Comparison of ENCODE assay signal across 8 mouse cellular contexts in genomic region chrX:6577001-6577400, GRCm38 (mm10).
DNase-seq lines count a peak whose midpoint lies in the region; ATAC-seq and TF ChIP-seq lines count a peak whose summit lies in the region.

No protein-coding gene starts in this region.

- WGBS in embryonic facial prominence, embryonic 14.5 days = 54% methylated on average over 7 of the region's 7 CpGs
- whole genome bisulfite sequencing in lung, postnatal 0 days = 25% methylated on average over 7 of the region's 7 CpGs

- no peak overlapping the region for H3K9ac ChIP-seq in embryonic facial prominence, embryonic 14.5 days (ENCODE audit: low read depth, low read length)
- H3K9ac ChIP-seq in lung, postnatal 0 days (replicated peaks; ENCODE audit: low read depth) = no peak overlapping the region

- no peak overlapping the region for H3K4me3 ChIP-seq in embryonic facial prominence, embryonic 14.5 days (ENCODE audit: low read depth, low read length)
- peak overlapping the region; percentile 23 for H3K4me3 ChIP-seq in lung, postnatal 0 days (ENCODE audit: low read depth, low read length)

- H3K4me2 ChIP-seq in embryonic facial prominence, embryonic 14.5 days (ENCODE audit: low read depth, low read length) = no peak overlapping the region
- 0 out of 2 replicates have a peak overlapping the region, but pooled peaks have one; percentile 2 for H3K4me2 ChIP-seq in lung, postnatal 0 days (replicated peaks; ENCODE audit: low read depth, low read length)

- no peaks in the 10 kb centered on the region for H3K27me3 ChIP-seq in embryonic facial prominence, embryonic 14.5 days (replicated peaks; ENCODE audit: control insufficient read depth, insufficient read depth, low read length)
- no peaks in the 10 kb centered on the region for H3K27me3 ChIP-seq in lung, postnatal 0 days (replicated peaks; ENCODE audit: insufficient read depth, low read length)

- no peak for ATAC-seq in embryonic facial prominence, embryonic 14.5 days (ENCODE audit: low read depth)
- ATAC-seq in lung, postnatal 0 days = peak; percentile 94
- no peak for ATAC-seq in monocyte, adult 5-6 weeks (replicated peaks; ENCODE audit: insufficient number of reproducible peaks, low FRiP score, low TSS enrichment, poor library complexity, severe bottlenecking)

- no peak for TF ChIP-seq CTCF in lung, postnatal 0 days (IDR thresholded peaks at IDR 0.05)

- H3K9me3 ChIP-seq in embryonic facial prominence, embryonic 14.5 days (ENCODE audit: control insufficient read depth, low read length) = no peaks in the 10 kb centered on the region
- no peaks in the 10 kb centered on the region for H3K9me3 ChIP-seq in lung, postnatal 0 days (ENCODE audit: low read length)

- DNase-seq in gastrocnemius, adult 18-20 months (ENCODE audit: low spot score) = peak; percentile 3
- no peak for DNase-seq in gastrocnemius, postnatal 10 days
- DNase-seq in embryonic facial prominence, embryonic 14.5 days (ENCODE audit: low spot score) = peak; percentile 2
- DNase-seq in kidney, adult 8-10 months = peak; percentile 23 to 59
- peak; percentile 58 for DNase-seq in lung, postnatal 0 days (ENCODE audit: low spot score)
- DNase-seq in cerebellum, postnatal 36 days = no peak
- no peak for DNase-seq in layer of hippocampus, adult 9-10 months (ENCODE audit: low spot score)

- no peaks in the 10 kb centered on the region for H3K4me1 ChIP-seq in embryonic facial prominence, embryonic 14.5 days (ENCODE audit: control insufficient read depth, insufficient read depth, low read length)
- no peaks in the 10 kb centered on the region for H3K4me1 ChIP-seq in lung, postnatal 0 days (ENCODE audit: insufficient read depth, low read depth, low read length)

- TF ChIP-seq EP300 in lung, postnatal 0 days (IDR thresholded peaks at IDR 0.05) = peak; percentile 61

- no peaks in the 10 kb centered on the region for H3K36me3 ChIP-seq in embryonic facial prominence, embryonic 14.5 days (ENCODE audit: control insufficient read depth, insufficient read depth, low read length)
- H3K36me3 ChIP-seq in lung, postnatal 0 days (ENCODE audit: insufficient read depth, low read length) = no peaks in the 10 kb centered on the region

- no peak overlapping the region for H3K27ac ChIP-seq in embryonic facial prominence, embryonic 14.5 days (replicated peaks; ENCODE audit: low read depth, low read length)
- H3K27ac ChIP-seq in lung, postnatal 0 days (ENCODE audit: low read length) = peak overlapping the region; percentile 69; the same call in 1 of the 2 replicates

Comparison
In these comparisons a context has a peak if more than half of its experiments do, and no peak if none do; other contexts are left out.
1. DNase-seq: peak in gastrocnemius, adult 18-20 months (single experiment), embryonic facial prominence, embryonic 14.5 days (single experiment), kidney, adult 8-10 months (2 of 2) and lung, postnatal 0 days (single experiment); none in gastrocnemius, postnatal 10 days (single experiment), cerebellum, postnatal 36 days (0 of 2) and layer of hippocampus, adult 9-10 months (single experiment).